Mouse (Mus musculus): ENCODE results near the gene Stim1. TPM values are rescaled to one million over a fixed set of nuclear protein-coding genes. Genes with fewer than 3 reads are reported as not detected.
"Not testable (repeated sequence)": the region's sequence is repeated elsewhere in the genome, so short reads cannot be mapped to it uniquely, and the experiment has no call there.

Gene Stim1
- polyA plus RNA-seq, 1 experiment from 2014 or later, result 12.1 TPM

GRCm38 (mm10) chr7:102480821-102481220, 213.2 kb downstream of the Stim1 start:
- no peak for ATAC-seq (ENCODE audit: low read depth)
- H3K4me3 ChIP-seq (ENCODE audit: low read depth, low read length), result no peak overlapping the region
- H3K36me3 ChIP-seq (ENCODE audit: control insufficient read depth, insufficient read depth, low read length), result no peaks in the 10 kb centered on the region
- H3K27ac ChIP-seq (ENCODE audit: low read depth, low read length), result no peak overlapping the region
- no peak overlapping the region for H3K9ac ChIP-seq (replicated peaks; ENCODE audit: low read depth, low read length)
- no peak overlapping the region for H3K4me2 ChIP-seq (ENCODE audit: low read depth, low read length)
- WGBS, result 96% methylated on average over 4 of the region's 4 CpGs
- no peaks in the 10 kb centered on the region for H3K4me1 ChIP-seq (ENCODE audit: control insufficient read depth, insufficient read depth, low read length)
- no peaks in the 10 kb centered on the region for H3K9me3 ChIP-seq (ENCODE audit: control insufficient read depth, low read length)
- no peaks in the 10 kb centered on the region for H3K27me3 ChIP-seq (ENCODE audit: control insufficient read depth, insufficient read depth, low read length)

GRCm38 (mm10) chr7:102481579-102481978, 214.0 kb downstream of the Stim1 start, which contains the start of gene Olfr543:
Gene Olfr543, minus strand, starts transcription at chr7:102481679.
- 98% methylated on average over 4 of the region's 4 CpGs for WGBS
- no peak within 1 kb of the TSS for H3K4me3 ChIP-seq (ENCODE audit: low read depth, low read length)
- H3K27me3 ChIP-seq (ENCODE audit: control insufficient read depth, insufficient read depth, low read length), result no peaks in the 10 kb centered on the region
- H3K4me1 ChIP-seq (ENCODE audit: control insufficient read depth, insufficient read depth, low read length), result no peaks in the 10 kb centered on the region
- H3K9me3 ChIP-seq (ENCODE audit: control insufficient read depth, low read length), result no peaks in the 10 kb centered on the region
- H3K4me2 ChIP-seq (ENCODE audit: low read depth, low read length), result no peak within 1 kb of the TSS
- no peaks in the 10 kb centered on the region for H3K36me3 ChIP-seq (ENCODE audit: control insufficient read depth, insufficient read depth, low read length)
- ATAC-seq (ENCODE audit: low read depth), result no peak
- H3K27ac ChIP-seq (ENCODE audit: low read depth, low read length), result no peak within 1 kb of the TSS
- no peak within 1 kb of the TSS for H3K9ac ChIP-seq (replicated peaks; ENCODE audit: low read depth, low read length)

GRCm38 (mm10) chr7:102483665-102484064, 216.1 kb downstream of the Stim1 start:
- no peak for ATAC-seq (ENCODE audit: low read depth)
- Histone ChIP-seq H3K27ac (ENCODE audit: low read depth, low read length) (no peak overlapping the region), H3K4me3 (ENCODE audit: low read depth, low read length) (no peak overlapping the region), H3K9ac (replicated peaks; ENCODE audit: low read depth, low read length) (no peak overlapping the region), H3K9me3 (ENCODE audit: control insufficient read depth, low read length) (no peaks in the 10 kb centered on the region), H3K27me3 (ENCODE audit: control insufficient read depth, insufficient read depth, low read length) (no peaks in the 10 kb centered on the region), H3K4me1 (ENCODE audit: control insufficient read depth, insufficient read depth, low read length) (no peaks in the 10 kb centered on the region), H3K4me2 (ENCODE audit: low read depth, low read length) (no peak overlapping the region), H3K36me3 (ENCODE audit: control insufficient read depth, insufficient read depth, low read length) (no peaks in the 10 kb centered on the region)
- WGBS, result 94% methylated on average over 2 of the region's 2 CpGs

GRCm38 (mm10) chr7:102484766-102485165, 217.2 kb downstream of the Stim1 start:
- H3K4me2 ChIP-seq (ENCODE audit: low read depth, low read length); H3K4me3 ChIP-seq (ENCODE audit: low read depth, low read length); H3K27ac ChIP-seq (ENCODE audit: low read depth, low read length); H3K27me3 ChIP-seq (ENCODE audit: control insufficient read depth, insufficient read depth, low read length); H3K9me3 ChIP-seq (ENCODE audit: control insufficient read depth, low read length); H3K9ac ChIP-seq (replicated peaks; ENCODE audit: low read depth, low read length); H3K36me3 ChIP-seq (ENCODE audit: control insufficient read depth, insufficient read depth, low read length); ATAC-seq (ENCODE audit: low read depth); H3K4me1 ChIP-seq (ENCODE audit: control insufficient read depth, insufficient read depth, low read length): not testable (repeated sequence)
- WGBS, result 65% methylated on average over 8 of the region's 8 CpGs

- Histone ChIP-seq H3K4me2 (ENCODE audit: low read depth, low read length) (no peak overlapping the region), H3K36me3 (ENCODE audit: control insufficient read depth, insufficient read depth, low read length) (no peaks in the 10 kb centered on the region), H3K27ac (ENCODE audit: low read depth, low read length) (no peak overlapping the region), H3K4me3 (ENCODE audit: low read depth, low read length) (no peak overlapping the region), H3K9me3 (ENCODE audit: control insufficient read depth, low read length) (no peaks in the 10 kb centered on the region), H3K4me1 (ENCODE audit: control insufficient read depth, insufficient read depth, low read length) (no peaks in the 10 kb centered on the region), H3K9ac (replicated peaks; ENCODE audit: low read depth, low read length) (no peak overlapping the region), H3K27me3 (ENCODE audit: control insufficient read depth, insufficient read depth, low read length) (no peaks in the 10 kb centered on the region)
- no peak for ATAC-seq (ENCODE audit: low read depth)
- WGBS, result 81% methylated on average over 1 of the region's 1 CpGs
Measured at GRCm38 (mm10) chr7:102486105-102486504, 218.5 kb downstream of the Stim1 start.

Other genes with a start within 250 kb of the Stim1 start
- 3.5 and 4.7 TPM in 2 replicates for gene Il18bp, start 249.1 kb upstream of the Stim1 start, polyA plus RNA-seq (2014; fragmentation: Nextera tagmentation; extraction: Ambion mirVana)
- gene Rnf121, start 202.3 kb upstream of the Stim1 start, polyA plus RNA-seq (2014; fragmentation: Nextera tagmentation; extraction: Ambion mirVana), result 31.3 and 35.4 TPM in 2 replicates
- gene Xndc1, start 202.3 kb upstream of the Stim1 start, polyA plus RNA-seq (2014; fragmentation: Nextera tagmentation; extraction: Ambion mirVana), result 20.3 and 22.0 TPM in 2 replicates
- gene Xntrpc, start 202.1 kb upstream of the Stim1 start, polyA plus RNA-seq (2014; fragmentation: Nextera tagmentation; extraction: Ambion mirVana), result 0.98 and 1.5 TPM in 2 replicates
- gene Trpc2, start 184.7 kb upstream of the Stim1 start, polyA plus RNA-seq (2014; fragmentation: Nextera tagmentation; extraction: Ambion mirVana), result not detected in 2 replicates
- gene Art1, start 166.1 kb upstream of the Stim1 start, polyA plus RNA-seq (2014; fragmentation: Nextera tagmentation; extraction: Ambion mirVana), result 0.50 and 0.58 TPM in 2 replicates
- gene Art5, start 158.3 kb upstream of the Stim1 start, polyA plus RNA-seq (2014; fragmentation: Nextera tagmentation; extraction: Ambion mirVana), result 0.13 TPM in 1 of 2 replicates, not detected in the other
- gene Chrna10, start 151.0 kb upstream of the Stim1 start, polyA plus RNA-seq (2014; fragmentation: Nextera tagmentation; extraction: Ambion mirVana), result 0.21 TPM in 1 of 2 replicates, not detected in the other
- gene Nup98, start 57.6 kb upstream of the Stim1 start, polyA plus RNA-seq (2014; fragmentation: Nextera tagmentation; extraction: Ambion mirVana), result 26.8 and 29.0 TPM in 2 replicates
- 57.4 and 59.2 TPM in 2 replicates for gene Pgap2, start 57.6 kb upstream of the Stim1 start, polyA plus RNA-seq (2014; fragmentation: Nextera tagmentation; extraction: Ambion mirVana)
- 11.4 and 19.4 TPM in 2 replicates for gene Rhog, start 11.8 kb upstream of the Stim1 start, polyA plus RNA-seq (2014; fragmentation: Nextera tagmentation; extraction: Ambion mirVana)
- gene Rrm1, start 173.9 kb downstream of the Stim1 start, polyA plus RNA-seq (2014; fragmentation: Nextera tagmentation; extraction: Ambion mirVana), result 35.3 and 37.6 TPM in 2 replicates
- gene Olfr543, start 213.9 kb downstream of the Stim1 start, polyA plus RNA-seq (2014; fragmentation: Nextera tagmentation; extraction: Ambion mirVana), result 0.80 and 1.3 TPM in 2 replicates
- 0.12 and 0.21 TPM in 2 replicates for gene Olfr544, start 220.5 kb downstream of the Stim1 start, polyA plus RNA-seq (2014; fragmentation: Nextera tagmentation; extraction: Ambion mirVana)
- 0.19 and 0.37 TPM in 2 replicates for gene Olfr545, start 231.8 kb downstream of the Stim1 start, polyA plus RNA-seq (2014; fragmentation: Nextera tagmentation; extraction: Ambion mirVana)